In genomic region chr1:33908191-33908962, GRCm38 (mm10) we compare ENCODE assay signal across 8 mouse cellular contexts. TPM values are rescaled to one million over a fixed set of nuclear protein-coding genes. Genes with fewer than 3 reads are reported as not detected.
DNase-seq lines count a peak whose midpoint lies in the region; ATAC-seq and TF ChIP-seq lines count a peak whose summit lies in the region.

Dst (plus strand) TSS chr1:33908225.

- intact Hi-C loops in heart, postnatal 10 days (cut with DNase I): loop anchor here (5.0 kb wide), 1 partner anchor 39 kb away; no protein-coding TSS in a partner anchor
- intact Hi-C loops in left cerebral cortex, postnatal 36 days (cut with DNase I): loop anchor here (5.0 kb wide), 3 partner anchors 39 to 96 kb away; partner anchors contain the start of gene Zfp451

- H3K36me3 ChIP-seq in kidney, adult 2 months (ENCODE audit: control insufficient read depth, insufficient read depth, low read length): no peaks in the 10 kb centered on the region
- H3K36me3 ChIP-seq in ES-Bruce4 (ENCODE audit: control insufficient read depth, insufficient read depth, low read length, poor library complexity, severe bottlenecking): peaks cover 5% of the 10 kb centered on the region; the same call in 1 of the 2 replicates
- H3K36me3 ChIP-seq in embryonic facial prominence, embryonic 13.5 days: no peaks in the 10 kb centered on the region
- H3K36me3 ChIP-seq in neural tube, embryonic 15.5 days: no peaks in the 10 kb centered on the region

- no peak for TF ChIP-seq POLR2A in kidney, adult 2 months (IDR thresholded peaks at IDR 0.05; ENCODE audit: low read depth, low read length)
- no peak for TF ChIP-seq POLR2A in ES-Bruce4 (IDR thresholded peaks at IDR 0.05; ENCODE audit: insufficient read depth, low read length)

- H3K9ac ChIP-seq in ES-Bruce4 (ENCODE audit: low read depth, poor library complexity, severe bottlenecking): peak within 1 kb of the TSS; percentile 74
- H3K9ac ChIP-seq in embryonic facial prominence, embryonic 13.5 days: peak within 1 kb of the TSS; percentile 75
- H3K9ac ChIP-seq in neural tube, embryonic 15.5 days (replicated peaks): peak within 1 kb of the TSS; percentile 68

- peak within 1 kb of the TSS; percentile 94 for H3K4me2 ChIP-seq in embryonic facial prominence, embryonic 13.5 days
- H3K4me2 ChIP-seq in neural tube, embryonic 15.5 days: peak within 1 kb of the TSS; percentile 80

- no peak for TF ChIP-seq EP300 in ES-Bruce4 (IDR thresholded peaks at IDR 0.05; ENCODE audit: insufficient read depth, low read depth, low read length)

- peak within 1 kb of the TSS; percentile 56 for H3K4me3 ChIP-seq in kidney, adult 2 months (ENCODE audit: insufficient read depth, low read depth, low read length)
- H3K4me3 ChIP-seq in ES-Bruce4 (ENCODE audit: low read depth, low read length): peak within 1 kb of the TSS; percentile 75
- H3K4me3 ChIP-seq in embryonic facial prominence, embryonic 13.5 days: peak within 1 kb of the TSS; percentile 64
- H3K4me3 ChIP-seq in neural tube, embryonic 15.5 days (replicated peaks): peak within 1 kb of the TSS; percentile 70

- no peak for ATAC-seq in embryonic facial prominence, embryonic 13.5 days (ENCODE audit: insufficient number of reproducible peaks, insufficient read depth, low FRiP score, low TSS enrichment, low read depth)
- no peak; the same call in 1 of the 2 replicates for ATAC-seq in neural tube, embryonic 15.5 days (ENCODE audit: low FRiP score)

- H3K9me3 ChIP-seq in ES-Bruce4 (replicated peaks; ENCODE audit: control insufficient read depth, insufficient read depth, low read length, poor library complexity, severe bottlenecking): no peaks in the 10 kb centered on the region
- no peaks in the 10 kb centered on the region for H3K9me3 ChIP-seq in embryonic facial prominence, embryonic 13.5 days
- H3K9me3 ChIP-seq in neural tube, embryonic 15.5 days (replicated peaks): no peaks in the 10 kb centered on the region

- WGBS in kidney, adult 2 months: 5% methylated on average over 44 of the region's 44 CpGs
- 4% methylated on average over 42 of the region's 44 CpGs for WGBS in embryonic facial prominence, embryonic 13.5 days
- 5% methylated on average over 41 of the region's 44 CpGs for WGBS in neural tube, embryonic 15.5 days

- TF ChIP-seq CTCF in kidney, adult 2 months (conservative IDR thresholded peaks at IDR 0.05; ENCODE audit: insufficient read depth, insufficient read length, low read depth, low read length): no peak
- TF ChIP-seq CTCF in ES-Bruce4 (IDR thresholded peaks at IDR 0.05; ENCODE audit: low read depth, low read length): no peak

- no peak for DNase-seq in kidney, adult 2 months
- no peak for DNase-seq in kidney, adult 18-20 months
- no peak for DNase-seq in heart, postnatal 10 days
- no peak for DNase-seq in left cerebral cortex, postnatal 36 days (ENCODE audit: low spot score in 2 of 2)
- DNase-seq in kidney, adult 11 months: no peak

- no peaks in the 10 kb centered on the region for H3K4me1 ChIP-seq in kidney, adult 2 months (ENCODE audit: control insufficient read depth, insufficient read depth, low read length)
- peaks cover 2% of the 10 kb centered on the region for H3K4me1 ChIP-seq in ES-Bruce4 (ENCODE audit: control insufficient read depth, insufficient read depth, low read length)
- peaks cover 22% of the 10 kb centered on the region for H3K4me1 ChIP-seq in embryonic facial prominence, embryonic 13.5 days
- H3K4me1 ChIP-seq in neural tube, embryonic 15.5 days: peaks cover 28% of the 10 kb centered on the region

- H3K27ac ChIP-seq in kidney, adult 2 months (ENCODE audit: insufficient read depth, low read depth, low read length): no peak within 1 kb of the TSS
- H3K27ac ChIP-seq in ES-Bruce4 (ENCODE audit: insufficient read depth, low read length): no peak within 1 kb of the TSS
- H3K27ac ChIP-seq in embryonic facial prominence, embryonic 13.5 days: no peak within 1 kb of the TSS
- H3K27ac ChIP-seq in neural tube, embryonic 15.5 days (replicated peaks): peak within 1 kb of the TSS; percentile 93

- peaks cover 4% of the 10 kb centered on the region for H3K27me3 ChIP-seq in kidney, adult 2 months (replicated peaks; ENCODE audit: control insufficient read depth, insufficient read depth, low read length)
- peaks cover 2% of the 10 kb centered on the region; the same call in 1 of the 2 replicates for H3K27me3 ChIP-seq in ES-Bruce4 (ENCODE audit: control insufficient read depth, insufficient read depth, low read length, poor library complexity, severe bottlenecking)
- H3K27me3 ChIP-seq in embryonic facial prominence, embryonic 13.5 days: peaks cover 45% of the 10 kb centered on the region
- H3K27me3 ChIP-seq in neural tube, embryonic 15.5 days (replicated peaks): no peaks in the 10 kb centered on the region

RNA-seq across cellular contexts. Expression of gene Dst, which starts in this region (rescaled TPM):
- polyA plus RNA-seq in kidney, adult 2 months (2012; rRNA removed): 55.8 and 56.0 TPM in 2 replicates
- polyA plus RNA-seq in ES-Bruce4 (2011; ENCODE audit: insufficient read depth, insufficient read length, low read depth, missing spikeins): 287 and 296 TPM in 2 replicates
- 24.5 and 26.4 TPM in 2 replicates for polyA plus RNA-seq in embryonic facial prominence, embryonic 13.5 days (2015; fragmentation: Nextera tagmentation; extraction: Ambion mirVana)
- total RNA-seq in heart, postnatal 10 days (2021): 100 to 1,000 TPM; 281 to 295 TPM
- total RNA-seq in left cerebral cortex, postnatal 36 days (2021): 100 to 1,000 TPM; 243 to 269 TPM
- polyA plus RNA-seq in neural tube, embryonic 15.5 days (2015; fragmentation: Nextera tagmentation; extraction: Ambion mirVana): 36.0 and 38.0 TPM in 2 replicates
